Mouse (Mus musculus) naive thymus-derived CD4-positive, alpha-beta T cell, adult 2 months (primary cell): ENCODE data around the gene Snx14.
A peak's percentile ranks its signal among the peaks of the same experiment; 100 is the strongest.

Experiments
- DNase-seq: peaks from one replicate; pipeline ENCODE4 v3.0.0-alpha.2; 2011; ENCODE audit warnings: low read depth

Gene Snx14

DNA sequence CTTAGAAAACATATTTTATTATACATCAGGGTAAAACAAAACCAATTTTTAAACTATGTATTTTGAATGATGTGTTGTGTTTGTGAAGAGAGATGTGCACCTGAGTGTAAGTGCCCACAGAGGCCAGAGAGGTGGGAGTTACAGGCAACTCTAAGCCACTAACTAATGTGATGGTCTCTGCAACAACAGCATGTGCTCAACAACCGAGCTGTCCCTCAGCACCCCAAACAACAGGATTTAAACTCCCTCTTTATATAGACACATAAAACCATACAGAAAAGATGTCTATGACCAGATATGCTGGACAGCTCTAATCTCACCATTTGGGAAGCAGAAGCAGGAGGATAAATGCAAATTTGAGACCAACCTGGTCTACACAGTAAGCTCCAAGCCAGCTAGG is 58.2 kb downstream of the Snx14 start:
- DNase-seq, result no peak

DNA sequence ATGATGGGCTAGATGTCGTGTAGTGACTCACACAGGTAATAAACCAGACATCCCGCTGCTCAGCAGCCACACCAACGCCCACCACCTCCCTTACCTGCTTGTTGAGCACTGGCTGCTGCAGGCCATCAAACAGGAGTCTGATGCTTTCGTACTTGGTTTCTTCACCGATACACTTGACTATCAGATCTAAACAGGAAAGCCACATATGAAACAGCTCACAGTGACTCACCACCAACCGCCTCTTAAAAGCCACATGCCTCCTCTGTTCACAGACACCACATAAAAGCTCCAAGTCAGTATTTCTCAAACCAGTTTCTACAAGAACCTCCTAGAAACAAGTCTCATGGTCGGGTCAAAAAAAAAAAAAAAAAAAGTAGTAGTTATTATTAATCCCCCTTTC is 58.7 kb downstream of the Snx14 start:
- peak; percentile 79 for DNase-seq

DNA sequence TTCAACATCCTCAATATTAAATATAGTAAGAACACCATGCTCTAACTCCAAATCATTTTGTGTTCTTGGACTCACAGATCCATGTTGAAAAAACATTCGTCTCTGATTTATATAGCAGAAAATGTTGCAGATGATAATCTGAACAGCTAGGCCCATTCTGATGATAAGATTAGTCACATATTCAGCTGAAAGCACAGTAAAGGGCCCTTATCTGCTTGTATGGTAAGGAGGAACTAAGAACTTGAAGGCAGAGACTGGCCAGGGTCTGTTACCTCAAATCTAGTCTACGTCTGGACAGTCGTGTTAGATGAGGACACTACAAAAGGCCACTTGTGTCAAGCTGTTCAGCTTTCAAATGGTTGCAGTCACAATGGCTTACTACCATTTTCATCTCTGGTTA is 59.7 kb downstream of the Snx14 start:
- DNase-seq, result no peak

DNA sequence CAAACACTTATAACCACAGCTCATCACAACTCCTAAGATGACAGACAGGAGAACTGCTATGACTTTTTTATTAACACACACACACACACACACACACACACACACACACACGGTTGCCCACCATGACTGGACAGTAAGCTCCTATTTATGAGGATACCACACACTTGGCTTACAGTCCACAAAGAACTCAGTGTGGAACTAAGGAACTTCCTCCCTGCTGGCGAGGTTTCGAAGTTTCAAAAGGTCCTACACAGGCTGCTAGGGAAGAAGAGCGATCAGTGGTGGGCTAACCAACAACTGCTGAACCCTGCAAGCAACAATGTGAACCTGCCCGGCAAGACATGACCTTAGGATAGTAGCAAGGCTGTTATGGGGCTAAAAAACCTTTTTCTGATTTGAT is 61.3 kb downstream of the Snx14 start:
- no peak for DNase-seq

DNA sequence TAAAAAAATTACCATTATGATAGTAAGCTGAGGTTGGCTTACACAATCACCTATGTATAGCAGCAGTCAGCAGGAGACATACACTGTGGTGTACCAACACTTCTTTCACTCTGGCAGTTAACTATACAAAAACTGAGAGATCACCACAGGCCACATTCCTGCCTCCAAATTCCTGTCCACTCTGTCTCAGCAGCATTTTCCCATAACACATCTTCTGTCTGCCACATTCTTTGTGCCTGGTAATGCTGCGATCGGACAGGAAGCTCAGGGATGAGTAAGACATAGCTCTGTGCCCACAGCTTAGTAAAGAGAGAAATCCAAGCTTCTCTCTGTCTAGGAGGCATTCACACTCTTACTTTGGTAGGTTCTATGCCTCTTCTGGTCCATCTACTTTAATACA is 65.8 kb downstream of the Snx14 start:
- no peak for DNase-seq

DNA sequence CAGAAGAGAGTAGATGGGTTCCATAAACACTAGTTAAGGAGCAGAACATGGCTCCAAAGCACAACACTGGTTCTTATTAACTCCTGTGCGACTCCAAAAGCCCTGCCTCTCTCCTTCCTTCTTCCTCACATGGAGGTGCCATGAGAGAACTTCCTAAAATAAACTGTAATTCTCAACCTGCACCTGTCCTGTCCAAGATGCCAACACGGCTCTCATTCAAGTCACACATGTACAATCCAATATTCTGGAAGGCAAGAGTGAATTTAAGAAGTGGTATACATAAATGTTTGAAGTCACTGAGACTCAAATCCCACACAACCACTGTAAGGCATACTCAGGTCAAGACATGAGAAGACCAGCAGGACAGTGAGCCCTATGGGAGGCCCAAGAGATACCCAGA is 67.6 kb downstream of the Snx14 start:
- no peak for DNase-seq

DNA sequence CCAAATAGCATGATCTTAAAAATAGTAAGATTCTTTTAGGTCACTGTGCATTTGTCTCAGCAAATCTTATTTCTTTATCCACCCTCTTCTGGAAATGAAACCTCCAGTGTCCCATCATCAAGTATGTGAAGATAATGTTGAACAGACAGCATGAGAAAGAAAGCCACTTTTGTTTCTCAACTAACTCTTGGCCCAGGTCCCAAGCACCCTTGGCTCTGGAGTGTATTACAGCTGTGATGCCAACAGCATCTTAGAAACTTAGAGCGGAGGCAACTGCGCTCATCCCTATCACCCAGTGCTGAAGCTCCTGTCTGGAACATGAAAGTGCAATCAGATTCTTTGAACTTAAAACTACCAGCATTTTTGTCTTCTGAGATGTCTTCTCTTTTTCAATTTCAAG is 69.1 kb downstream of the Snx14 start:
- no peak for DNase-seq

DNA sequence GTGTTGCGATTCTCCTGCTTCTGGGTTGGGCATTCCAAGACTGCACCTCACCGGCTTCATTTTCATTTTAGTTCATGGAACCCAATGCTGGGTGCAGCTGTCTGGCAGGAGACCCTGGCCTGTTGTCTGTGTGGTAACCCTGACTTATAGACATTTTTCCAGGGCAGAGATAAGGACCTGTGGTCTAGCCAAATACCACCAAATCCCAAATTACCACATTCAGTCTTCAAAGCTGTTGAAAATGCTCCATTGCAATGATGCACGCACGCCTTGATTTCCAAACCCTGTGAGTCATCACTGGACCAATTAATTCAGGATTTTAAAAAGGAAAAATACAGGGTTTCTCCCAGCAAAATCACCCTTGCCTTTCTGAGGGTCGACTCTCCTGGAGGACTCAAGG is 70.3 kb downstream of the Snx14 start:
- DNase-seq, result no peak

DNA sequence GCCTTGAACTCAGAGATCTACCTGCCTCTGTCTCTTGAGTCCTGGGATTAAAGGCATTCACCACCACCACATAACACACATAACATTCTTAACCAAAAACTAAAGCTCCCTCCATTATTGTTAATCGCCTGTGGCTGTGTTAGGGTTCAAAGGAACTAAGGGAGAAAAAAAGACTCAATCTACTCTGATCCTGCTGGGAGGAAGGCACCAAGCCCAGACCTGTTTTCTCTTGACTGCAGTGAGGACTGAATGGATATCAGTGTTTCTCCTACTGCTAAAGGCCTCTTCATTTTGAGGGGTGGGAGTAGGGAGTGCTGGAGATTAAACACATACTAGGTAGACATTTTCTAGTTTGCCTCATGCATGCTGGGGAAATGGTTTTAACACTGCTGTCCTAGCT is 71.0 kb downstream of the Snx14 start:
- no peak for DNase-seq

DNA sequence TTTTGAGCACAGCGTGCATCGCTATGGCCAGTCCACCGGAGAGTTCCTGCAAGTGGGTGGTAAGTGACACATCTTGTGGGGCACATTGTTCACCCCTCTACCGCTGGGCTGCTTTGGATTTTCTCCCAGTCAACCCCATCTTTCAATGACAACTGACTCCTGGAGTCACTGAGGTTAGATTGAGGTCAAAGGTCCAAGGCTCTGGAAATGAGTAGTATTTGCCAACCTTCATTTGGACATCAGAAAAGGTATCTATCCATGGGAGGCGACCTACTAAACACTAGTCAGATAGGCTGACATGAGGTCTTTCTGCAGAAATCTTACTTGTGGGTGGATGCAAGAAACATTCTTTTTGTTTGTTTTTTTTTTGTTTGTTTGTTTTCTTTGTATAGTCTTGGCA is 71.4 kb downstream of the Snx14 start:
- no peak for DNase-seq

DNA sequence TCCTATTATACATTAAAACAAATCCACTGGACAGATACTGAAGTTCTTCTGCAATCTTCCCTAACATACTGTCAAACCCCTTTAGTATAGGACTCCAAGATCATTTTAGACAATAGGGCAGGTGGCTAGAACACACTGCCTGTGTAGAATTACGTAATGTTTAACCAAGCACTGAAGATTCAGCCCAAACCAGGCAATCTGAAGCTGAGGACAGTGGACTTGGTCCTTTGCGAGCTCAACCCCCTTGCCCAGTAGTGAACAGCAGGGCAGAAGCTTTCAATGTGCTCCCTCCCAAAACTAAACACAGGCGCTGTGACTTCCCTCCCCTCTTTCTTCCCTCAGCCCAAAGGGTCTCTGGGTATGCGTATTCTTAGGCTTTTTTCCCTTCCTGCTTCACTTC is 71.9 kb downstream of the Snx14 start:
- DNase-seq, result no peak

DNA sequence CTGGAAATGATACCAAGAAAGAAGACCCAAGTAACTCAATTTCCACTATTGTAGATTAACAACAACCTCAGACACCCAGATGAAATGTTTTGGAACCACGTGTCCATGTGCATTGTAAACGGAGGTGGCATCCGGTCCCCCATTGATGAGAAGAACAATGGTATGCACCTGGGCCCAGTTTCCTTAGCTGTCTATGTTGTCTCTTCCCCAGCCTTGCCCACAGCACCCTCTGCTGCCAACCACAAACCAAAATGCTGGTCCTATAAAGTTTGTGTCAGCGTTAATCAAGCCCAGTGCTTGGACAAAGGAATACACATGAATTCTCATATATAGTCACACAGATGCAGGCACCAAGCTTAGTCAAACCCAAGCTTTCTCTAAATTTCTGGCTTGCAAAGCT is 72.5 kb downstream of the Snx14 start:
- DNase-seq, result peak; percentile 46

DNA sequence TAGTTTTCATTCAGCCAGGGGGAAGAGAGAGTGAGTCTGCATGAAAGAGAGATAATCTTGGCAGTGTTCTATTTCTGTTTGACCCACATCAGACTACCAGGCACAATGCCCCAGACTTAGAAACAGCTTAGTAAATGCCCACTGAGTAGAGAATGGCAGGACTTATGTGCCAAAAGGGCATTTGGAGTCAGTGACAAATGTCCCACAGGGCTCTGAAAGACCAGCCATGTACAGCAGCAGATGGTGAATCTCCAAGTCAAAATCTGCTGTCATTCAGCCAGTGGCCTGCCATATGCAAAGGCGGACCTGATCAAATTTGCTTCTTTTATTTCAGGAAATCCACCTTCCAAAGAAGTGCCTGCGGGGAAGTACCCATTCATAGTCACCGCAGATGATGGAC is 75.7 kb downstream of the Snx14 start:
- no peak for DNase-seq

DNA sequence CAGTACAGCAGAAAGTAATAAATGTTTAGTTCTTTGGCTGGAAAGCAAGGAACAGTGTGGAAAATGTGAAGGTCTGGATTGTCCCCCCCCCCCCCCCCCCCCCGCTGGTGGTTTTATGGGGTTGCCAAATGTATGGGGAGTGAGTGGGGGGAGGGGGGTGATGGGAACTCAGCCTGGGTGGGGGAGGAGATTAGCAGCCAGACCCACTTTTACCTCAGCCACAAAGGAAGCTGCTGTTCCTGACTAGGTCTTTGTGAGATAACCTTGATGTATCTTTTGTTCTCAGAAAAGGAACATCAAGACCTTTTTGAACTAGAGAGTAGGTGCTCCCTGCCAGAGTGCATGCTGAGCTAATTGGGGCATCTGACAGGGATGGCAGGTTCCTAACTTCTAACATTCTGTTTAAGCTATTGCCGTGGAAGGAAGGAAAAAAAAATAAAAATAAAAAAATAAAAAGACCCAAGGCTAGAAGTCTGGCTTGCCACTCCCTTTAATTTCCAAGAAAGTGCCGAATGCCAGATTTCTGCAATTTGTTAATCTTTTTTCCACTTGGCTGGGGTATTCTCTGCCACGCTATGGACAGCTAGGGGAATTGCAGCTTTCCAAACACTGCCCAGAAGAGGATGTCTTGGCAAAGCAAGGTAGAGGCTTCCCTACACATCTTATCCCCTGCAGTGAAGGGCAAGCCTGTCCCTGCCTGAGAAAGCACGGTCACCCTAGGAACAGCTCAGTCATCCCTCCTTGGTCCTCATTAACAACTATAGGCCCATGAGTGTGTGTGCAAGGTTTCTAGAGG is 76.5 kb downstream of the Snx14 start:
- peak; percentile 51 for DNase-seq

DNA sequence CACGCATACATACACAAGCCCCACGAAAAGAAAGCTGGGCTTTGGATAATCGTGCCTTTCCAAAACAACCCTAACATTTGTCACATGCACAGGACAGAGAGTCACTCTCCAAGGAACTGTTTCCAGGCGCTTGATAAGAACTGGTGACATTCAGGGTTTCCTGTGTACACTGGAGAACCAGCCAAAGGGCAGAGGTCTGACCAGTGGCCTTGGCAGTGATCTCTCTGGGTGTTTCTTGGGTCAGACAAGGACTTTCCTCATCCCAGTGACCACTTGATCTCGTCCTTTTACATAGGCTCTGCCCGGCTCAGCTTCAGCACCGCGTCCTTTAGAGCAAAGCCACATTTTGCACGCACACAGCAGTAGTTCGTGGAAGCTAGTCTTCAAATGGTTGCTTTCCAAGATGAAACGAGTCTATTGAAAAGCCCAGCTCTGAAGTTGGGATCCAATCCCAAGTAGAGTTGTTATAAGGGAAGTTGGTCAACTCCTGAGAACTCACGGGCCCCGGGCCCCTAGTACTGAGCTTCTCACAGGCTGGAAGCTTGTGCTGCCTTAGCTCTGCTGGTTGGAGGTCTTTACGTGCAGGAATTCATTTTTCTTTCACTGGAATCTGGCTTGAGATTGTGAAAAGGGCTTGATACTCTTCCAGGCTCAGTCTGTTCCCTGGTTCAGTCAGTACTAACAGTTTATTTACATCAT is 77.4 kb downstream of the Snx14 start:
- DNase-seq, result no peak

DNA sequence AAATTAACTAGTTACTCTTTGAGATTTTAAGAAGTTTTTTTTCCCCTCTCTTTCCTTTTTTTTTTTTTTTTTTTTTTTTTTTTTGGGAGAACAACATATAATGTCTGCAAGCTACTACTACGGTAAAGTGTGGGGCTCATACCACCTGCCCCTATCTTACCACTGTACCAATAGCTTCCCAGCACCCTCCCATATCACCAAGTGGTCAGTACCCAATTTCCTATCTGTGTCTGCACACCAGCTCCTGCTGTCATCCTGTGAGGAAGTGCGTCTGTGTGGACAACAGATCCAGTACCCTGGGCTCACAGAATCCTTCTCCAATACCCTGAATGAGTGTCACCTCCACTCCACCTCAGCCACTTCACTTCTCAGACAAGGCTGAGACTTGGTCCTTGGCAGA is 79.6 kb downstream of the Snx14 start:
- DNase-seq, result no peak

DNA sequence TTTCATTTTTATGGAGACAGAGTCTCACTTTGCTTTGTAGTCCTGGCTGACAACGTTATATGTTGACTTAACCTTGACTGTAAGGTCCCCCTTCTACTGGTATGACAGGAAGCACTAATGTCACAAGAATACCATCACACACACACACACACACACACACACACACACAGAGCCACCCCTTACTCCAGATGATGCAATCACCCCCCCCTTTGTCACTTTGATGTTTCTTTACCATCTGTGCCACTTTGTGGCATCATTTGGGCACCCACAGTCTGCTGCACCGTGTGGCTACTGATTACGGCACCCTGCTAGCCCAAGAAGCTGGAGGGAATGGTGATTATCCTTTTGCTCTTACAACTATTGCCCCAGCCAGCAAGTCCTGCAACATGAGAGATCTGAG is 81.6 kb downstream of the Snx14 start:
- peak; percentile 58 for DNase-seq

DNA sequence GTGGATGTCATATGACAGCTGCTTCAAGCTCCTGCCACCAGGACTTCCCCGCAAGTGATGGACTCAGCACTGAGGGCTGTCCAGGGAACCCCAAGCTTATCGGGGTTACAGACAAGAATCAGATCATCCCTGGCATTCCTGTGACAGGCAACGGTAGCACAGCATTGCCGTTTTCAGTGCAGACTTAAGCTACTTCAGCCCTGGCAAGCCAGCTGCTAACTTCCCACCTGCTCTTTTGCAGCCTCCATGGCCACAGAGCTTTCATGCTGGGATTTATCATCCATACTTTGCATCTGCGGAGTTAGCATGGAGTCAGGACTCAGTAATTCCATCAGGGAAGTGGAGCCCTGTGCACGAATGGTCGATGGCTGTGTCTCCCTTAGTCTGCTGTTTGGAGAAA is 85.3 kb downstream of the Snx14 start:
- no peak for DNase-seq

DNA sequence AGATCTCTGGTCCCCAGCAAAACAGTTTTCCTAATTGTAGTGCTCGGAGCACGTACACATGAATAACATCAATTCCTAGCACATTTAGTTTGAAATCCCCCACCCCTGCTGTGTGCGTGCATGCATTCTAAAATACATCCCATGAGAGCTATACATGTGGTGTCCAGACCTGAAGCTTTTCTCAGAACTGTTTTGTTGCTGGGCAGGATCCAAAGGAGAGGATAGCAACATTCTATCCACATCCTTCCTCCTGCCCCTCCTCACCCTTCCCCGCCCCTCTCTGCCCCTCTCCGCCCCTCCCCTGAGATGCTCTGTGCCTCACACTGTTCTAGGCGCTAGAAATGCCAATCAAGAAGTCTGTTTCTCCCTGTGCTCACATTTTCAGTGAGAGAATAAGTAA is 86.0 kb downstream of the Snx14 start:
- DNase-seq, result no peak

DNA sequence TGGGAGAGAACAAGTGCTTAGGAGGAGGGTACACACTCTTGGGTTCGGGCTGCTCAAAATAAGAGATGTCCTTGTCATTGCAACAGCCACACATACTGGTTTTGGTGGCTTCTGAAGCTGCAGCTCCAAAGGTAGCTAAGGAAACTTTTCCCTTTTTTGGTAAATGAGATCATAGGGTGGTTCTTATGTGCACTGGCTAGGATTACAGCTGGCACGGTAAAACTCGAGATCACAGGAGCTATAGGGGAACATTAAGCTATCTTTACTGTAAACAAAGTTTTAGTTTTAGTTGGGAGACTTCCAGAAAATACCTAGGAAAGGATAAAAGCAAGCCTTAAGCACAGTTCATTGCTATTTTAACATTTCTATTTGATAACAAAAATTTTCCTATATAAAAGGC is 87.6 kb downstream of the Snx14 start:
- DNase-seq, result no peak

DNA sequence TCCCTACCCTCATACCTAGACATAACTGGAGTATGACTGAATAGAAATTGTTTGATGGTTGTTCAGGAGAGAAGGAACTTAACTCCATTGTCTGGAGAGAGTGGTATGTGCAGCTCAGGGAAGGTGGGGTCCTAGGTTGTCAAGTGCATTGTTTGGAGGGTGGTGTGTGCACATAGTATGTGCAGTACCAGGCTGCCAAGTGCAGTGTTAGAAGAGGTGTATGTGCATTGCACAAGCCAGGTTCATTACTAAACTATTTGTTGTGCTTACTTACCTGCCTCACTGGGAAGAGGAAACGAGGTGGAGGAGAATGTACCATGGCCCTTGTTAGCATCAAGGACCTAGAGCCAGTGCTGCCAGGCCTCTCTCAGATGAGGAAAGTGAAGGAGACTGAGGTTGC is 88.4 kb downstream of the Snx14 start:
- DNase-seq, result no peak

DNA sequence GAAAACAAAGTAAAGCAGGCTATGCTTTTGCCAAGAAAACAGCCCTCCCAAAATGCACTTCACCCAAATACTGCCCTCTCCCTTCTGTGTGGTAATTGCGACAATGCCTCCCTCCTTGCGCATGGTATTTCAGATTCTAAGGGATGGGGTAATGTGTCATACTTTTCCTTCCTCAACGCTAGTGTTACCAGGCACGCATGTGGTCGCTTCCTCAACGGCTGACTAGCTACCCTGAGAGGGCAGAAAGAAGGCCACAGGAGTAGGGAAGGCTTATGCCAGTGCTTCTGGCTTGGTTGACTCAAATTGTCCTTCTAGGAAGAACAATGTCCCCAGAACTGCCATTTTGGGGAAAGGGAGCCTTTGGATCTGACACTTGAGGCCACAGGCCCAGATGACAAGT is 90.1 kb downstream of the Snx14 start:
- no peak for DNase-seq

DNA sequence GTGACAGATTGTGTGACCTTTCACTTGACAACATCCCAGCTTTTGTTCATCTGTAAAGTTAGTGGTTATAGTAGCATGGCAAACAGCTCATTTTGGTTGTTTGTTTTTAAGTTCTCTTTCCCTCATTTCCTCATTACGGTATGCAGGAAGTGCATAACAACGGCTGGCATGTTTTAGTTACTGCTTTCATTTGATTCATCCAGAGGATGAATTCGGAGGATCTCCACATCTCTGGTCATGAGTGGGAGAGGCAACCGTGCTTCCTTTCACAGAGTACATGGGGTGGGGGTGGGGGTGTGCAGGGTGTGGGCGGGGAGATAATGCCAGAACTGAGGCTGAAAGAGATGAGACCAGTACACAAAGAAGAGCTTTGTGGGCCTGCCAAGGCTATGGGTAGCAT is 91.9 kb downstream of the Snx14 start:
- no peak for DNase-seq

DNA sequence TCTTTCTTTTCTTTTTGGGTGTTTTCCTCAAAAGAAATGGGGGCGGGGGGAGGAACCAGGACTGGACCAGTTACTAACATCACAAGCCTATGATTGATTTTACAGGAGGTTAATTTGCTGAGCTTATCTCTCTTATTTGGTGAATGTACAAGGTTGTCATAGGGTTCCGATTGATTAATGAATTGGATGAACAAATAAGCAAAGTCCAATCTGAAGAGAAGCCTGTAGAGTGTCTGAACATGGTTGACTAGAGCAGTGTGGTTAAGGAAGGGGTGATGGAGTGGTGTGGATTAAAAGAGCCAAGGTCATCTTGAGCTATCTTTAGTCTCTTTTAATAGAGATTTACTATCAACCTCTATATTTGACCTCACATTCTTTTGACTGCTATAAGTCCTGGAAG is 94.3 kb downstream of the Snx14 start:
- no peak for DNase-seq
